Mouse (Mus musculus): ENCODE results near the gene Gab1. TPM values are rescaled to one million over a fixed set of nuclear protein-coding genes. Genes with fewer than 3 reads are reported as not detected.

The Gab1 gene
- 10 to 100 TPM; 52.2 to 58.7 TPM for total RNA-seq (2021)

DNA sequence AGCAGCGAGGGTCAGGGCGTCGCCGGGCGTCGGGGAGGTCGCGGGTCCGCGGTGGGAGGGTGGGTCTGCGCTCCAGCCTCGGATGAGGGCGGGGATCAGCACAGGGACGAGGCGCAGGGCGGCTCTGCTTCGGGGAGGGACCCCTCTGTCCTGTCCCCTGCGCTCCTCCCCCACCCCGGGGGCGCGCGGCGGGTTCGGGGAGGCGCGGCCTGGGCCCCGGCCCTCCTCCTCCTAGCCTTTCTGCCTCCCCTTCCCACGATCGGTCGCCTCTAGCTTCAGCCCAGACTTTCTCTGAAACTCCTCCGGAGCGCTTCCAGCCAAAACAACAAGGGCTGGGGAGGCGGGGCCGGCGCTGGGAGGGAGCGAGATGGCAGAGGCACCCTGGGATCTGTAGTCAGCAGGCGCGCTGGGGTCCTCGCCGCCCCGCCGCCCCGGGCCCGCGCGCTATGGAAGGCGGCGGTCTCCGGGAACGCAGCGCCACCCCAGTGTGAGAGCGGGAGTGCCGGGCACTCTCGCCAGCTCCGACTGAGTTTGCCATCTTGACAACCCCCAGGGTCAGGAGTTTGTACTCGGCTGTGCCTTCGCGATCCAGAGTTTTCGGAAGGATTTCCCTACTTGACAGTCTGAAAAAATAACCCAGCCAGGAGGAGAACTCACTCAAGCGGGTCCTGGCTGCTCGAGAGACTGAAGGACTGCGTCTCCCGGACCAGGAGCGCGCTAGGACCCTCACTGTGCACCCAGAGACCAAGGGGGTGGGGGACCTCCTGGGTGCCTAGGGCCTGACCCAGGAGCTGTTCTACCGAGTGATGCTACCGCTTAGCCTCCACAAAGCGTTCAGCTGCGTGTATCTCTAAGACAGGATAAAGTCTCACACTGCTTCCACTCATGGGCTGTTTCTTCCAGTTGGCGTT lies at the start of gene Gab1:
Gene Gab1 (minus strand): TSS at position 324 of the 911 bp plus-strand sequence.
- peak; percentile 95 for DNase-seq

DNA sequence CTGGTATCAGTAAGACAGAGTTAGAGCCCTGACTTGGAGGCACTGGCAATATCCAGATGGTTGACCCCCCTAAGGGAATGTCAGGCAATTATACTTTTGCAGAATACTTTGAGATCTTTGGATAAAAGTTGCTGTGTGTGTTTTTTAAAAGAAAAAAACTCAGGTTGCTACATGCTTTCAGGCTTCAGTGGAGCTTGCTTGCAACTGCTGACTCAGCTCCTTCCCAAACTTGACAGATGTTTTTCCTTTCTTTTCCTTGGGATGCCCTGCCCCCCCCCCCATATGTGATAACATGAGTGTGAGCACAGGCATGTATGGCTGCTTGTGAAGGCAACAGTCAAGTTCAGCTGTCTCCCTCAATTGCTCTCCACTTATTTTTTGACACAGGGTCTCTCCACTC lies 48.5 kb upstream of the Gab1 start:
- no peak for DNase-seq

DNA sequence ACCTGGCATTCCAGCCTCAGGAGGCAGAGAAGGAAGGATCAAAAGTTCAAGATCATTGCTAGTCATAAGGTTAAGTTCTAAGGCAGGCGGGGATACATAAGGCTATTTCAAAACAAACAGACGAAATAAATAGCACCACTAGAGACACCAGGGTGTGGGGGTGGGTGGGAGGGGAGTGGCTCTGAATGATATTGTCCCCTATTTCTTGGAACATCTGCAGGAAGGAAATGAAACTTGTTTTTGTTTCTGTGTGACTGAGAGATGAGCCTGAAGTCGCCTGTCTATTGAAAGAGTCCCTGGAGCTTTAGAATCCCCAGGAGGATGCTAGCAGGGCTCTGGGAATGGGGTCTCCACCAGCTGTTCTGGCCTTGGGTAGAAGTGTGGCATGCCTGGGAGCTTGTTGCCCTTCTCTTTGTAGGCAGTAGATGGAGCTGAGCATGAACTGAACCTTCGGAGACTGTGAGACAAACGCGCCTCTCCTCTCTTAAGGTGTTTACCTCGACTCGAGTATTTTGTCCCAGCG lies 43.5 kb upstream of the Gab1 start:
- no peak for DNase-seq

DNA sequence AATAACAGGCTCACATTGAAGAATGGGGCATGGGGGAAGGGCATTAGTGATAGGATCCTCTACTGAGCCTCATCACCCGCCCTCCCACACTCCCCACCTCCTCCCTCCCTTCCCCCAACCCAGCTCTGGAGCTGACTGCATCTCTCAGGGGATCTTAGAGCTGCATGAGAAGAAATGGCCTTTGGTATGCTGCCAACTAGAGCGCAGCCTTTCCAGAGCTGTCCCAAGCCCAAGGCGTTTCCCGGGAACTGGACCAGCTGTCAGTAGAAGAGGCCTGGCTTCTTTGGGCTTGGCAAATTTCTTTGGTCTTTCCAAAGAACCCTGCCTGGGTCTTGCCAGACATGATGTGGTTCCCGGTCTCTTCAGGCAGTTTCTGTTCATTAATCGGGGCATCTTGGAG lies 42.3 kb upstream of the Gab1 start:
- DNase-seq: peak; percentile 81

DNA sequence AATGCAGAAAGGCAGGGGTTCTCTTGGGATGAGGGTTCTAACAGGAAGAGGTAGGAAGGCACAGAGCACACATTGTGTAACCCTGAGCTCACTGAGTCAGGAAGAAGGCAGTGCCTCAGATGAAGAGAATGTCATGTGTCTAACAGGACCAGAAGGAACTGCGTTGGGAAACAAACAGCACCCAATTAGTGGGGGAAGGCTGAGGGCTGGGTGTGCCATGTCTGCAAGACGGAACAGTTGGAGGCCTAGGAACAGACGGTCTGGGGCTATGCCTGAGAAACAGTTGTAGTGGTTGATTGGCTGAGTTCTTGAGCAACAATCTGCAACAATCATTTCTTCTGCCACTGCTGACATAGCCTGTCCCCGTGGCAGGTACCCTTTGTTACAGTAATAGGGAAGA lies 38.8 kb upstream of the Gab1 start:
- no peak for DNase-seq

DNA sequence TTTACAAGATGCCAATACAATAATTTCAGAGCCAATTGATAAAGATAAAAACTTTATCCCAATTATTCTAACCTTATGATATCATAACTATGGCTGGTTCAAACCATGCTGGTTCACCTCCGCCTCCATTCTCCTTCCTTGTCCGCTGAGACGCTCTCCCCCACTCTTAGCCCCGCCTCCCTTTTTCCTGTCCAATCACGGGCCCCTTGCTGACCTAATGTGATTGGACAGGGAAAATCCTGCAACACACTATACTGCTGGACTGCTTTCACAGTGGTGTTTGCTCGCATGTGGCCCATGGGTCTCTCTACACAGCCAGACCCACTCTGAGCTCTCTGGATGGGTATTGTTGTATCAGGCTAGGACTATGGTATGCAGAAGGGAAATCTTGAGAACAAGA lies 38.2 kb upstream of the Gab1 start:
- no peak for DNase-seq

DNA sequence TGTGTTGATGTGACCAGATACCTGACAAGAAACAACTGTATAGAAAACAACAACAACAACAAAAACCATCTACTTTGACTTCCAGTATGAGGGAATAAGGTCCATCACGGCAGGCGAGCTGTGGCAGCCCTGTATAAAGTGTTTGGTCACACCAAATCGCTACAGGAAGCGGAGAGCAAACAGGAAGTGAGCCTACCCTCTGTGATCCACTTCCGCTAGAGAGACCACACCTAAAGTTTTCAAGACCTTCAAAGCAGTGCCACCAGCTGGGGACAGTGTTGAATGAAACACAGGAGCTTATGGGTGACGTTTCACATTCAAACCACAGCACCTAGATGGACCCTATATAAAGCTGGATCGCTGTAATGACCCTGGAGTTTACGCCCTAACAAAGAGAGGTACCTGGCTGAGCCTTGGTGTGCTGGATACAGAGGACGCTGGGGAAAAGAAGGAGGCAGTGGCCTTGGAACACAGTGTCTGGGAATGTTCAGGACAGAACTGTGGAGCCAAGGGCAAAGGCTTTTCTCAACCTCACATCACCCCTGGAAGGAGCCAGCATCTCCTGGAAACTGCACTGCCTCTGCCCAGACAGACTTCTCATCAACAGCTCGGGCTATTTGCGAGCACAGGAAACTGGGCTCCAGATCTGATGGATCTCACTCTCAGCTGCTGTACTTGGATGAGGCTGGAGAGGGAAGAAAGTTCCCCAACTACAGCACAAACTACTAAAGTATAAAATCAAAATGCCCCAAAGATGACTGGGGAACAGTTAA lies 36.3 kb upstream of the Gab1 start:
- no peak for DNase-seq

DNA sequence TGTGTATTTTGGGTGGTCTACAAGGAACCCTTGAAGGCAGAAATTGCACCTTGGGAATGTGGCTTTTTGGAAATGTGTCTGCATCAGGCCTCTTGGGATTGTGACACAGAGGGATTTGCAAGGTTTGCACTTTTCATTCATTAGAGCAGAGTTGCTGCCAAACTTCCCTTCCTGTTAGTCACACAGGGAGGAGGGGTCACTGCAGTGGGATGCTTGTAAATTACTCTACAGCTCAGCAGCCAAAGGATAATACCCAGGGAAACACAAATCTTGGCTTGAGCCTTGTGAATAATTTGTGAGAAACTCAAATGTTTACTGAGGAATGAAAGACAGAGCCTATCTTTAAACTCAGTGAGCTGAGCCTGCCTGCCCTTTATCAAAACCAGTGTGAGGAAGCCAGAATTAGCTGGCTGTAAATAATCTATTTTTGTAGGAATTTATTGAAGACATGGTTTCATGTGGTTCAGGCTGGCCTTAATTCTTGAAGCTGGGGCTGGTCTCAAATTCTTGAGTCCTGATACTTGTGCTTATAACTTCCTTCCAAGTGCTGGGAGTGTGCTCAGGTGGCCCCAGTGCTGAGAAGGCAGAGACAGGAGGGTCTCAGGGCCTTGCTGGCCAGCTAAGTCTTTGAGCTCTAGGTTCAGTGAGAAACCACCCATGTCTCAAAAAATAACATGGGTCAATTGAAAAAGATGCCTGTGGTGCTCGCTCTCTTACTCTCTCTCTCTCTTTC lies 32.9 kb upstream of the Gab1 start:
- peak; percentile 51 for DNase-seq

DNA sequence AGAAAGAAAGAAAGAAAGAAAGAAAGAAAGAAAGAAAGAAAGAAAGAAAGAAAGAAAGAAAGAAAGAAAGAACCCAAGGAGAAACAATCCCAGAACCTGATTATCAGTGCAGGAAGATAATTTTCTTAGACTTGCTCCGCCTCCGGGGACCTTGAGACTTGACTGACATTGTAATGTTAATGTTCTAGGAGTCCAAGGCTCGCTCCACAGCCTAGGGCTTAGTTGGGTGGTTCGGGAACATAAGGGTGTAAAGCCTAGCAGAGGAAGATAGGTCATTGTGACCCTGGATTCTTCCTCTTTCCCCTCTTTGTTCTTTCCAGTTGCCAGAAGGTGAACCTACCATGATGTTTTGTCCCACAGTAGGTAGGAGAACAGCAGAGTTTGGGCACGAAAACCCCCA lies 31.1 kb upstream of the Gab1 start:
- no peak for DNase-seq

DNA sequence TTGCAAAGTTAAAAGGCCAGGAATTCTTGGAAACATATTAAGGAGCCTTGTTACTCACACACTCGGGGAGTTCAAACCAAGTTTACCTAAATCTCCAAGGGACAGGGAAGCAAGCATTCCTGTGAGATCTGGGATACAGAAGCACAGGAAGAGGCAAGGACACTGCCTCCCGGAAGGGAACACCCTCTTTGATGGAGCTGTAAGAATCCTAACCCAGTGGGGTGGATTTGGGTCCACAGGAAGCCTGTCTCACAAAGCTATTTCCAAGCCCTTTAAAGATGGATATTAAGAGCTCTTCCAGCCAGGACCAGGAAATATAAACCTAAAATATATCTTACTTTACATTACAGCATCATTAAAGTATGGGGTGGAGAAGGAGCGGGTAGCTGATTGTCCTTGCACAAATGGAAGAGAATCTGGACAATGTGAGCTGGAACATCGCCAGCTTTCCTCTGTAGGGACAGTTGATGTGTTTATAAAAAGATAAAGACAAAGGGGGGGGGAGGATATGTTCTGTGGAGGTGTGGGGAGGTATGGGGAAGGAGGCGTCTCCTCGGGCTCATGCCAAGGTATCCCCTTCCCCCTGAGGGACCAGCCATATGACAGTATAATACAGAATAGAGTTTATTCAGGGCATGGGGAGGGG lies 28.1 kb upstream of the Gab1 start:
- DNase-seq: peak; percentile 64

DNA sequence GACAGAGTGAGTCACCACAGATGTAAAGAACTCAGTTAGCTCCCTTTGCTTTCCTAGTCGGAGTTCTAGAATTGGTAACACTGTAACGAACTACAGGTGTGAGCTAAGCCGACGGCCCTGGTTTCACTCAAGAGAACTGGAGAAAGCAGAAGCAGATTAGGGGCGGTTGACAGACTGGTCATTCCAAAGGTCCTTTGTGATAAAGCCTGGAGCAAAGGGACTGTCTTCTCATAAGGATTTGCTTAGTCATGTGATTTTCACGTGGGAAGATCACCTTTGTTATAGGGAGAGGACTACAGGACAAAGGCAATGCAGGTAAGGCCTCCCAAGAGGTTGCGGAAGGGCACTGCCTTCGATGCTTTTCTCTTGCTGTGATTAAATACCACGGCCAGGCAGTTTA lies 22.0 kb upstream of the Gab1 start:
- no peak for DNase-seq

DNA sequence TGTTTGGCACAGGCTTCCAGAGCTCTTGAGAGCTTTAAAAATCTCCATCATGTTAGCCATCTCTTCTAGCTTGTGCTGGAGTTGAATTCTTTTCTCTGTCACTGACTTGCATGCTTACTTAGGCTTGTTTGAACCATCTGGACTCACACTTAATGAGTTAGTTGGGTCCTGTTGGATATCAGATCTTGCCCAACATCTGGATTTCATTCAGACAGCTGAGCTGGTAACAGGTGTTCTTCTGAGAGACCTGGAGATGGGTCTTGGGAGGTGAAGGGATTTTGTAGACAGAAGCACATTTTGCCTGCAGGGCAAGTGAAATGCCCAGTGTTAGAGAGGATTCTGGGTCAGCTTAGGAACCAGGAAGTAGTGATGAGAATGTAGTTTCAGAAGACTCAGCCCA lies 19.0 kb upstream of the Gab1 start:
- no peak for DNase-seq

DNA sequence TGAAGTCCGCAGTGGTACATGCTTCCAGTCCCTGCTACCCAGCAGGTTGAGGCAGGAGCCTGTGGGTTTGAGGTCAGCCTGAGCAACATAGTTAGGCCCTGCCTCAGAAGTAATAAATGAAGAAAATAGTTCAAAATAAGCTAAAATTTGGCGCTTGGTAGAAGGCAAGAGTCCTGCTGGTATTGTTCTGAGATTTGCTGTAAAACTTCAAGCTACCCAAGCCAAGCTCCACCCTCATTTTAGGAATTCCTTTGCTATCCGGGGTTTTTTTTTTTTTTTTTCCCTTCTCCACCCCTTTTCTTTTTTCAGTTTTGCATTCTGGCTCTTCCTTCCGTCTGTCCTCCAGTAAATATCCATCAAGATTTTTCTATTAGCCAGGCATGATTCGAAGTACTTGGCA lies 15.7 kb upstream of the Gab1 start:
- DNase-seq: no peak

DNA sequence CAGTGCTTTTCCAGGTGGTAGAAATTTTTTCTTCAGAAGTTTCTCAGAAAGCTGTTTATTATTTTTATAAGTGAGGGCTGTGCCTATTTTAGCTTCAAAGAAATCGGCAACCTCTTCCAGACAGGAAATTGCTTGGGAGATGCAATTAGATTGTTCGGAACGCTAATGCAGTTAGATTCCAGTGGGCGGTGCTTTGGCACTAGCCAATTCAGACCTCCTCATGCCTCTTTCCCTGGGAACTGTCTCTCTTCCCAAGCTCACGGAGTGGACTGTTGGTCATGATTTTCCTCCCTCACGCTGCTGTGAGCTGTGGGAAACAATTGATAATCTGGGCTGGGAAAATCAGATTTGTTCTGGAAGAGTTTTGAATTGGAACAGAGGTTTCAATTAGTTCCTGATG lies 15.1 kb upstream of the Gab1 start:
- DNase-seq: peak; percentile 43

DNA sequence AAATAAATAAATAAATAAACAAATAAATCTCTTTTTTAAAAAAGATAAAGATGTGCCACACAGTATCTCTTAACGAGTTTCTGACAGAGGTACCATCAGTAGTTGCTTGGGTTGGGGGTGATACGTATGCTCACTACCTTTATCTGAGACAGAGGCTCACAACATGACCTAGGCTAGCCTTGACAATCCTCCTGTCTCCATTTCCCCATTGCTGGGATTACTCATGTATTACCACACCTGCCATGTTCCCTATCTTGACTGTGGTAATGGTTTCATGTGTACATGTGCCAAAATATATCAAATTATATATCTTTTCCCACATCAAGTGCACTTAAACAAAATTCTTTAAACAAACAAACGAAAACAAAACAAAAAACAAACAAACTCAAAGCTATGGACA lies 14.2 kb upstream of the Gab1 start:
- no peak for DNase-seq

DNA sequence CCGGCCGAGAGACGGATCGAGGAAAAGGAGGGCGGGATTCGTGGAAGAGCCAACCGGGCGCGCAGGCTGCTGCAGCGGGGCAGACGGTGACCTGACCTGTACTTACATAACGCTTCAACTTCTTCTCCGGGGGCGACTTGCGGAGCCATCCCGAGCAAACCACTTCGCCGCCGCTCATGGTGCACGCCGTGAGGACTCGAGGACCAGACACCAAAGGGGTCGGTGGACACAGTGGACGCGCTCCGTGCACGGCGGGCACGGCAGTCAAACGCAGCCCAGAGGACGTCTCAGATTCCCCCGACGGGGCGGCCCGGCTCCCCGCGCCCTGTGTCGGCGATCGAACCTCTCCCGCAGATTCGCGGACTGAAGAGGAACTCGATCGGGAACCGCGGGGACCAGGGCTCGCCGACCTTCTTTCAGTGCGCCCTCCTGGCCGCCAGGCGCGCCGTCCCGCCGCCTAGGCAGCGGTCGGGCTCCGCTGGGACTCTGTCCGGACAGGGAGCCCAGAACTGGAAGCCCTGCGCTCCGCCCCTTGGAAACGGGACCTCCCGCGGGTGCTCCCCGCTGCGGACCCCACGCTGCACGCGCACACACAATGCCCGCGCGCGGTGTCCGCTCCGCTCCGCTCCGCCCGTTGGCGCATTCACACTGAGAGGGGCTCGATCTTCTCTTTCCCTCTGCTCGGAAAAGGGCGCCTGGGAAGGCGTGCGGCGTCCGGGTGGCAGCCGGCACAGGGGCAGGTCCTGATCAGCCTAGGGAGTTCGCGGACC lies 708 bp downstream of the Gab1 start:
- peak; percentile 87 for DNase-seq

DNA sequence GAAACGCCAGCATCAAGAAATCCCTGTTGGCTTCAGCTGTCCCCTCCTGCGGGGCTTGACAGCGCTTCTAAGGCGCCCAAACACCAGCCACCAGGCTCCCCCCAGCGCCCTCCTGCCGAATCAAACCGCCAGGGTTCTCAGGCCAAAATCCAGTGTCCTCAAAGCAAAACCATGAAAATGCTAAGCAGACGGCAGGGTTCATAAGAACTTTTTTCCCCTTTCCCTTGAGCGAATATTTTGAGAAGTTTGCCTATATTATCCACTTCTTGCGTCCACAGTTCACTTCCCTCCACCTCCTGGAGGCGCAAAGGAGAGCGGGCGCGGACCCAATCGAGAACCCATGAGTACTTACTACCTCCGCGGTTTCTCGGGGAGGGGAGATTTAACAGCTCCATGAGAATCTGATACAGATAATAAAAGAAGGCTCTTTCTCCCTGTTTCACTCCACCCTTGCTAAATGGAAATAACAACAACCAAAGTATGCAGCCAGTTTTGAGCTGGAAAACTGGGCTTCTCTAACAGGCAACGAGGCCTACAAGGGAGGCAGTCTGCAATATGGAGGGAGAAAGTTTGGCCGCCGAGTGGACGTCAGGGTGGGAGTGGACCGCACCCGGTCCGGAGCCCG lies 1.4 kb downstream of the Gab1 start:
- peak; percentile 82 for DNase-seq

DNA sequence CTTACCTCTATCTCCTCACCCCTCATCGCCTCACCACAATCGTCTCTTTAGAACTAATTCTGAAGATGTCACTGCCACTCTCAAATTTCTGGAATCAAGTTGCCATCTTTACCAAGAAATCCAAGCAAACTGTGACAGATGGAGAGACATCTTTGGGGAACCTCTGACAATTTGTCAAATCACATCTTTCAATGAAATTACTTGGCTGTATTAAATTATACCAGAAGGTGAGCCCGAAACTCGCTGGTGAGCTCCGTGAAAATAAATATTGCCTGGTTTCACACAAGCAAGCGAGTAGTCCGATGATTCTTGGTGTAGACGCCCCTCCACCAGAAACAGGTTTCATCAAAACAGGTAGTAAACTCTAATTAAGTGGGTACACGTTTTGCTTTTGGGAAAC lies 2.2 kb downstream of the Gab1 start:
- DNase-seq: no peak

DNA sequence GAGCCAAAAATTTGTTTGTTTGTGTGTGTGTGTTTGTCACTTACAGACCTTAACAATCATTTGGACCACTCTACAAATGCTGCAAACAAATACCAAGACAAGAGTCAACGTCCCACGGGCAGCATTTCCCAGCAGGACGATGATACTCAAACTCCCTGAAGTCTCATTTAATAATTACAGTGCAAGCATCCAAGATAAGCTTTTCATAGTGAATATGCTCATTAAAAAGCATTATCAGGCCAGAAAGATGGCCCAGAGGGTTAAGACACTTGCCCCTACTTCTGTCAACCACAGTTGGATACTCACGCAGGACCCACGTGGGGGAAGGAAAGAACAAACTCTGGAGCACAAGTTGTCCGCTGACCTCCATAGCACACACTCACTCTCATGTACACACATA lies 4.8 kb downstream of the Gab1 start:
- DNase-seq: no peak

DNA sequence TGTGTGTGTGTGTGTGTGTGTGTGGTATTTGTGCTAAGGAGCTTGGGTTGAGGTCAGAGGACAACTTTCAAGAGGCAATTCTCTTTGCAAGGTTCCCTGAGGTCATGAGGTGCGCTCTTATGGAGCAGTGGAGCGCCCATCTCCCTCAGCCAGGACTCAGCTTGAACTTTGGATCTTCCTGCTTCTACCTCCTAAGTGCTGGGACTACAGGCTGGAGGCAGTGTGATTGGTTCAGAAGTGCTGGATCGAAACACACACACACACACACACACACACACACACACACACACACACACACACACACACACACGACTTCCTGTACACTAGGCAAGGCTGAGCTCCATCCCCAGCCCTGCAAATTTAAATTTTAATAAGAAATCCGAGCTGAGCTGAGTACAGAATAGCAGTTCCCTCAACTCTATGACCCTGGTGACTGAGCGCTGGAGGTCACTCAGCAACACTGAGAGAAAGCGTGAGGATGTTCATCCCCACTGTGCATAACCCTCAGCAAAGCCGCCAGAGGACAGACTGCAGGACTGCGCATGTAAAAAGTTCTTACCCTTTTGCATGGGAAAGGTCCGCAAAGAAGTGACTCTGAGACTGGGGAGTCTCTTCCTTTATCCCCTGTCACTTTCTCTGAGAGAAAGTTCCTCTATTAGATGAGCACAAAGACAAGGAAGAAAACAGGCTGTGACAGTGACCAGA lies 6.4 kb downstream of the Gab1 start:
- DNase-seq: no peak

All from heart, postnatal 4 days (tissue).